In the genomic region with DNA sequence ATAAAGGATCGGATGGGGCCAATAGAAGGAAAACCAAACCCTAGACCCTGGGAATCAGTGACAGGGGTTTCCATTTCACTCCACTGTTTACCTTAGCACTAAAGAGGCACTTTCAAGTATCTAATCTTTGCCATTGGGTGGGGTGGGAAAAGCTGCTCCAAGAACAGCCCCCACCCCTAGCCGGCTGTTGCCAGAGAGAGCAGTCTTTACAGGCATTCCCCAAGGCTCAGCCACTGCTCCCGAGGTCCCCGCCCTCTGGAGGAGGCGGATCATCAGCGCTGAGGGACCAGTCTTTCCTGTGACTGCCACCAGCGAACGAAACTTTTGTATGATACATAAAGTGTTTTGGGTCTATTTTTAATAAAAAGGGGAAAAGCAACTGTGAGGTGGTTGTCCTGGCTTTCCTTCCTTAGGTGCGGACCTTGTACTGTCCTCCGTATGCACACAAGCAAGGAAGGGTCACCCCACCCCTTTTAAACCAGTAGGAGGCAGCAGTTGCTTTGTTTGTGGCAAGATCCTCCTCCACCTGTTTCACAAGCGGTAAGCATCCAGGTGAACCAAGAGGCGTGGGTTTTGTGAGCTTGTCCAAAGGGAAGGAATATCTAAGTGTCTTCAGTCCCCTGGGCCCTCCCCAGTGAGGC, we compare ENCODE assay signal across 7 mouse cellular contexts. TPM values are rescaled to one million over a fixed set of nuclear protein-coding genes. Genes with fewer than 3 reads are reported as not detected.
DNase-seq lines count a peak whose midpoint lies in the region; ATAC-seq and TF ChIP-seq lines count a peak whose summit lies in the region.

No protein-coding gene starts in this region.

- H3K27ac ChIP-seq in forebrain, embryonic 12.5 days, result peak overlapping the region; percentile 76
- H3K27ac ChIP-seq in lung, embryonic 14.5 days (ENCODE audit: low read depth), result peak overlapping the region; percentile 40; the same call in 1 of the 2 replicates
- peak overlapping the region; percentile 68; the same call in 1 of the 2 replicates for H3K27ac ChIP-seq in stomach, embryonic 15.5 days

- peak overlapping the region; percentile 45 for H3K9ac ChIP-seq in forebrain, embryonic 12.5 days
- no peak overlapping the region for H3K9ac ChIP-seq in lung, embryonic 14.5 days
- no peak overlapping the region for H3K9ac ChIP-seq in stomach, embryonic 15.5 days

- peak overlapping the region; percentile 39 for H3K4me2 ChIP-seq in forebrain, embryonic 12.5 days
- H3K4me2 ChIP-seq in lung, embryonic 14.5 days, result peak overlapping the region; percentile 47
- H3K4me2 ChIP-seq in stomach, embryonic 15.5 days, result peak overlapping the region; percentile 69

- H3K27me3 ChIP-seq in forebrain, embryonic 12.5 days, result no peaks in the 10 kb centered on the region
- H3K27me3 ChIP-seq in lung, embryonic 14.5 days (ENCODE audit: insufficient read depth, low read length), result peaks cover 3% of the 10 kb centered on the region; the same call in 1 of the 2 replicates
- H3K27me3 ChIP-seq in stomach, embryonic 15.5 days (replicated peaks), result 0 out of 2 replicates have a peak, but pooled peaks cover 3% of the 10 kb centered on the region

- 3% methylated on average over 12 of the region's 12 CpGs for WGBS in forebrain, embryonic 12.5 days
- under 1% methylated on average over 12 of the region's 12 CpGs for WGBS in lung, embryonic 14.5 days
- WGBS in stomach, embryonic 15.5 days, result 2% methylated on average over 12 of the region's 12 CpGs

- H3K4me3 ChIP-seq in forebrain, embryonic 12.5 days (replicated peaks), result 0 out of 2 replicates have a peak overlapping the region, but pooled peaks have one; percentile 10
- H3K4me3 ChIP-seq in lung, embryonic 14.5 days (ENCODE audit: low read depth, low read length), result peak overlapping the region; percentile 10; the same call in 1 of the 2 replicates
- peak overlapping the region; percentile 15 for H3K4me3 ChIP-seq in stomach, embryonic 15.5 days (replicated peaks)

- TF ChIP-seq CTCF in lung, embryonic 14.5 days (IDR thresholded peaks at IDR 0.05; ENCODE audit: low read depth), result peak; percentile 71

- ATAC-seq in forebrain, embryonic 12.5 days (ENCODE audit: low FRiP score), result no peak
- peak; percentile 29 for ATAC-seq in lung, embryonic 14.5 days (ENCODE audit: insufficient read depth)
- no peak for ATAC-seq in stomach, embryonic 15.5 days (ENCODE audit: insufficient read depth, low FRiP score, low read depth)

- no peaks in the 10 kb centered on the region for H3K9me3 ChIP-seq in forebrain, embryonic 12.5 days
- H3K9me3 ChIP-seq in lung, embryonic 14.5 days (ENCODE audit: low read depth, low read length), result no peaks in the 10 kb centered on the region
- no peaks in the 10 kb centered on the region for H3K9me3 ChIP-seq in stomach, embryonic 15.5 days

- peaks cover 86% of the 10 kb centered on the region for H3K4me1 ChIP-seq in forebrain, embryonic 12.5 days
- H3K4me1 ChIP-seq in lung, embryonic 14.5 days (ENCODE audit: insufficient read depth), result peaks cover 18% of the 10 kb centered on the region
- H3K4me1 ChIP-seq in stomach, embryonic 15.5 days, result peaks cover 83% of the 10 kb centered on the region

- peak; percentile 30 for DNase-seq in A20 (ENCODE audit: low read depth, low spot score)
- peak; percentile 20 for DNase-seq in CD4-positive helper T cell, adult 2 months (ENCODE audit: low read depth, low spot score)
- DNase-seq in kidney, adult 18-20 months, result peak; percentile 71
- DNase-seq in lung, embryonic 14.5 days, result peak; percentile 76
- DNase-seq in layer of hippocampus, adult 9-10 months (ENCODE audit: low spot score), result no peak

- peaks cover 11% of the 10 kb centered on the region for H3K36me3 ChIP-seq in forebrain, embryonic 12.5 days (replicated peaks)
- peaks cover 21% of the 10 kb centered on the region for H3K36me3 ChIP-seq in lung, embryonic 14.5 days (ENCODE audit: insufficient read depth)
- peaks cover 10% of the 10 kb centered on the region; the same call in 1 of the 2 replicates for H3K36me3 ChIP-seq in stomach, embryonic 15.5 days

RNA-seq across cellular contexts. Expression of a gene that starts 4.5 kb away (rescaled TPM):
- polyA plus RNA-seq in forebrain, embryonic 12.5 days (2016; fragmentation: Nextera tagmentation; extraction: Ambion mirVana), result 18.7 and 19.6 TPM in 2 replicates
- 6.4 and 7.4 TPM in 2 replicates for polyA plus RNA-seq in lung, embryonic 14.5 days (2014; fragmentation: Nextera tagmentation; extraction: Ambion mirVana)
- 7.5 and 11.0 TPM in 2 replicates for polyA plus RNA-seq in stomach, embryonic 15.5 days (2015; fragmentation: Nextera tagmentation; extraction: Ambion mirVana)

RNA-seq across cellular contexts. Expression of a gene that starts 5.1 kb away (rescaled TPM):
- 9.4 and 10.2 TPM in 2 replicates for polyA plus RNA-seq in forebrain, embryonic 12.5 days (2016; fragmentation: Nextera tagmentation; extraction: Ambion mirVana)
- polyA plus RNA-seq in lung, embryonic 14.5 days (2014; fragmentation: Nextera tagmentation; extraction: Ambion mirVana), result 4.7 and 4.9 TPM in 2 replicates
- polyA plus RNA-seq in stomach, embryonic 15.5 days (2015; fragmentation: Nextera tagmentation; extraction: Ambion mirVana), result 6.7 and 7.2 TPM in 2 replicates

RNA-seq across cellular contexts. Expression of a gene that starts 11.2 kb away (rescaled TPM):
- polyA plus RNA-seq in forebrain, embryonic 12.5 days (2016; fragmentation: Nextera tagmentation; extraction: Ambion mirVana), result 39.9 and 40.7 TPM in 2 replicates
- 25.6 and 28.1 TPM in 2 replicates for polyA plus RNA-seq in lung, embryonic 14.5 days (2014; fragmentation: Nextera tagmentation; extraction: Ambion mirVana)
- 23.7 and 26.9 TPM in 2 replicates for polyA plus RNA-seq in stomach, embryonic 15.5 days (2015; fragmentation: Nextera tagmentation; extraction: Ambion mirVana)

RNA-seq across cellular contexts. Expression of a gene that starts 23.4 kb away (rescaled TPM):
- 28.1 and 31.4 TPM in 2 replicates for polyA plus RNA-seq in forebrain, embryonic 12.5 days (2016; fragmentation: Nextera tagmentation; extraction: Ambion mirVana)
- 30.8 and 31.0 TPM in 2 replicates for polyA plus RNA-seq in lung, embryonic 14.5 days (2014; fragmentation: Nextera tagmentation; extraction: Ambion mirVana)
- polyA plus RNA-seq in stomach, embryonic 15.5 days (2015; fragmentation: Nextera tagmentation; extraction: Ambion mirVana), result 27.8 and 28.5 TPM in 2 replicates

RNA-seq across cellular contexts. Expression of a gene that starts 36.9 kb away (rescaled TPM):
- polyA plus RNA-seq in forebrain, embryonic 12.5 days (2016; fragmentation: Nextera tagmentation; extraction: Ambion mirVana), result 27.6 and 30.3 TPM in 2 replicates
- 65.4 and 70.3 TPM in 2 replicates for polyA plus RNA-seq in lung, embryonic 14.5 days (2014; fragmentation: Nextera tagmentation; extraction: Ambion mirVana)
- 76.0 and 79.6 TPM in 2 replicates for polyA plus RNA-seq in stomach, embryonic 15.5 days (2015; fragmentation: Nextera tagmentation; extraction: Ambion mirVana)
